Mouse (Mus musculus) CH12.LX (cell line): ENCODE measurements around the gene Gm28048. TPM values are rescaled to one million over a fixed set of nuclear protein-coding genes. Genes with fewer than 3 reads are reported as not detected.

Source experiments
- DNase-seq: peaks from one replicate; pipeline ENCODE4 v3.0.0-alpha.2; 2013; ENCODE audit errors: extremely low read depth
- H3K27ac ChIP-seq: 2 replicates; pipeline ENCODE4 v1.5.1; 2012; ENCODE audit warnings: low read depth, mild to moderate bottlenecking, control low read depth, moderate library complexity; ENCODE audit not compliant: insufficient read depth
- H3K27me3 ChIP-seq: replicated peaks from 2 replicates; pipeline ENCODE3; 2012; ENCODE audit warnings: inconsistent platforms
- H3K36me3 ChIP-seq, 2 experiments: replicated peaks in 1 of 2; 2 replicates each; pipeline versions ENCODE3 to v1.6.1; 2012; ENCODE audit warnings: inconsistent platforms in 1 of 2, low read length in 1 of 2, mild to moderate bottlenecking in 1 of 2, mixed read lengths in 1 of 2, moderate library complexity in 1 of 2; ENCODE audit not compliant: control insufficient read depth in 1 of 2, insufficient read depth in 1 of 2
- H3K4me1 ChIP-seq, 2 experiments: 2 replicates each; pipeline ENCODE4 v1.6.1; 2012; ENCODE audit warnings: inconsistent platforms in 1 of 2, moderate library complexity in 1 of 2; ENCODE audit not compliant: insufficient read depth in 2 of 2, control insufficient read depth in 1 of 2
- H3K4me2 ChIP-seq: 2 replicates; pipeline ENCODE4 v1.6.1; 2012; ENCODE audit warnings: low read depth, mild to moderate bottlenecking, control low read depth; ENCODE audit not compliant: poor library complexity, insufficient read depth, severe bottlenecking
- H3K4me3 ChIP-seq, 3 experiments: fragments of 150-350 bp in 1 of 3; sonication (generic) in 1 of 3; replicated peaks in 1 of 3; 2 replicates each; pipeline versions ENCODE3 to v1.5.1; 2011 to 2012; ENCODE audit warnings: low read depth in 2 of 3, low read length in 2 of 3, mild to moderate bottlenecking in 2 of 3, moderate library complexity in 2 of 3, control low read depth in 1 of 3, improper control_type of control experiment in 1 of 3, inconsistent platforms in 1 of 3, mixed read lengths in 1 of 3; ENCODE audit not compliant: poor library complexity in 1 of 3
- H3K79me2 ChIP-seq: replicated peaks from 2 replicates; pipeline ENCODE4 v1.6.1; 2012; ENCODE audit warnings: mild to moderate bottlenecking, moderate library complexity; ENCODE audit not compliant: control insufficient read depth, poor library complexity, insufficient read depth, severe bottlenecking; ENCODE audit errors: extremely low read depth
- H3K9ac ChIP-seq: 2 replicates; pipeline ENCODE4 v1.6.1; 2012; ENCODE audit warnings: low read depth, mild to moderate bottlenecking, control low read depth, moderate library complexity; ENCODE audit not compliant: insufficient read depth
- H3K9me3 ChIP-seq: replicated peaks from 2 replicates; pipeline ENCODE3; 2012; ENCODE audit warnings: low read length, inconsistent platforms, mixed read lengths
- CHD1 ChIP-seq: IDR thresholded peaks from 2 replicates; pipeline ENCODE4 v1.6.1; 2012; ENCODE audit warnings: low read depth, low read length, improper control_type of control experiment, inconsistent platforms
- CHD2 ChIP-seq: IDR thresholded peaks from 2 replicates; pipeline ENCODE4 v1.6.1; 2011; ENCODE audit warnings: low read length, improper control_type of control experiment
- E2F4 ChIP-seq: IDR thresholded peaks from 2 replicates; pipeline ENCODE4 v1.6.1; 2011; ENCODE audit warnings: low read depth, low read length, improper control_type of control experiment; ENCODE audit not compliant: insufficient replicate concordance
- ETS1 ChIP-seq: conservative IDR thresholded peaks from 2 replicates; pipeline ENCODE4 v1.6.1; 2012; ENCODE audit warnings: low read depth, mild to moderate bottlenecking, inconsistent platforms, low read length, improper control_type of control experiment, moderate library complexity
- MAFK ChIP-seq: IDR thresholded peaks from 2 replicates; pipeline ENCODE4 v1.6.1; 2011; ENCODE audit warnings: low read length, improper control_type of control experiment; ENCODE audit not compliant: insufficient replicate concordance
- MAX ChIP-seq: IDR thresholded peaks from 2 replicates; pipeline ENCODE4 v1.6.1; 2011; ENCODE audit warnings: low read length, improper control_type of control experiment
- MAZ ChIP-seq: IDR thresholded peaks from 2 replicates; pipeline ENCODE4 v1.6.1; 2012; ENCODE audit warnings: low read depth, mild to moderate bottlenecking, inconsistent platforms, low read length, improper control_type of control experiment, moderate library complexity
- MXI1 ChIP-seq: IDR thresholded peaks from 2 replicates; pipeline ENCODE4 v1.6.1; 2011; ENCODE audit warnings: mild to moderate bottlenecking, low read depth, low read length, improper control_type of control experiment
- MYC ChIP-seq: IDR thresholded peaks from 2 replicates; pipeline ENCODE4 v1.6.1; 2011; ENCODE audit warnings: low read depth, mild to moderate bottlenecking, improper control_type of control experiment, low read length
- NRF1 ChIP-seq: IDR thresholded peaks from 2 replicates; pipeline ENCODE4 v1.6.1; 2014; ENCODE audit warnings: low read depth, mild to moderate bottlenecking, inconsistent platforms, low read length, improper control_type of control experiment, moderate library complexity
- PAX5 ChIP-seq: IDR thresholded peaks from 2 replicates; pipeline ENCODE4 v1.6.1; 2012; ENCODE audit warnings: low read length, inconsistent platforms, mixed read lengths
- POLR2A ChIP-seq: IDR thresholded peaks from 2 replicates; pipeline ENCODE4 v1.6.1; 2011; ENCODE audit warnings: low read depth, mild to moderate bottlenecking, improper control_type of control experiment, low read length
- RCOR1 ChIP-seq: conservative IDR thresholded peaks from 2 replicates; pipeline ENCODE4 v1.6.1; 2012; ENCODE audit warnings: low read depth, mild to moderate bottlenecking, inconsistent platforms, low read length, improper control_type of control experiment
- SMC3 ChIP-seq: IDR thresholded peaks from 2 replicates; pipeline ENCODE4 v1.6.1; 2011; ENCODE audit warnings: low read depth, low read length, improper control_type of control experiment
- USF2 ChIP-seq: conservative IDR thresholded peaks from 2 replicates; pipeline ENCODE4 v1.6.1; 2011; ENCODE audit warnings: low read depth, low read length, improper control_type of control experiment
- ZKSCAN1 ChIP-seq: IDR thresholded peaks from 2 replicates; pipeline ENCODE4 v1.6.1; 2012; ENCODE audit warnings: low read depth, inconsistent platforms, low read length, improper control_type of control experiment, borderline replicate concordance
- ZMIZ1 ChIP-seq: IDR thresholded peaks from 2 replicates; pipeline ENCODE4 v1.6.1; 2012; ENCODE audit warnings: low read depth, mild to moderate bottlenecking, inconsistent platforms, low read length, improper control_type of control experiment
- dilution Hi-C: fragments of 300-500 bp; cut with MboI; formaldehyde crosslinking; loops from 2 replicates; pipeline ENCODE4 v1.14.3; 2020; ENCODE audit warnings: low sequenced_read_pairs; ENCODE audit not compliant: extremely low pct_unique_long_range_greater_than_20kb, extremely low pct_ligation_motif_present
- in situ Hi-C: fragments of 300-500 bp; cut with MboI; formaldehyde crosslinking; loops from 3 replicates; pipeline ENCODE4 v1.14.3; 2019; ENCODE audit warnings: low sequenced_read_pairs, low pct_ligation_motif_present, low pct_unique_long_range_greater_than_20kb, mixed read lengths
- polyA plus RNA-seq: library from polyadenylated mRNA; unstranded; fragments of >175 nt; gene quantifications from 2 replicates; pipeline ENCODE4 v1.2.1, GENCODE M21; 2012; ENCODE audit warnings: low read depth; ENCODE audit not compliant: insufficient read length
- total RNA-seq, 2 experiments: library from RNA; depleted of rRNA; stranded (reverse); fragments of 300-350 nt in 1 of 2; fragments of >200 nt in 1 of 2; gene quantifications; 2 replicates each; pipeline ENCODE4 v1.2.3; 2012 to 2014

The Gm28048 gene
- total and polyA plus RNA-seq, 3 experiments: 32.6 to 93.3 (median 59.5) TPM

DNA sequence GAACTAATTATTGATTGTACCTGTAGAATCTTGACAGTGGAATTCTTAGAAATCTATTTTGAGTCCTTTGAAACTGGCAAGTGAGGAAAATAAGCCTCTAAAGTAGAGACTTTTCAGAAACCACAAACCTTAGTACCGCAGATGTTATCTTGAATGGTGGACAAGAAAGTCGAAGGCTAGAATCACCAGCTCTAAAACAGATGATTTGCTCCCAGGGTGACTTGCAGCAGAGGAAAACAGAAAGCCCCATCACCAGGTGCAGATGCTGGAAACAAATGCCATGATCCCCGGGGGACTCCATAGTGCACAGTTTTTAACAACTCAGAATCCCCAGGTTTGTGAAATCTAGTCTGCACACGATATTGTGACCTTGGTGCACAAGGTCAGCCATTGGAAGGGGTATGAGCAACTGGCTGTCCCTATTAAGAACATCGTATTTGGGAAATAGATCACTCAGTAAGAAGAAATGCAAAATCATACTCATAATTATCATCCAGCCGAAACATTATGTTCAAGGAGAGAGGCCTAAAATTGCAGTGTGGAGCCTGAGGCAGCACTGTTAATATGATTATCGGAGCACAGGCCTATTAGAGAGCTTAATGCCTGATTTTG is 116.1 kb downstream of the Gm28048 start (continued):
- TF ChIP-seq MAFK (peak; percentile 55; the same call in 1 of the 2 replicates), PAX5 (no peak), CHD2 (0 out of 2 replicates have a peak, but pooled peaks have one; percentile 55), ZKSCAN1 (no peak), ZMIZ1 (no peak), MAZ (no peak), RCOR1 (no peak; the same call in 1 of the 2 replicates), ETS1 (peak; percentile 96), USF2 (no peak), POLR2A (no peak), MYC (0 out of 2 replicates have a peak, but pooled peaks have one; percentile 34), CHD1 (no peak), E2F4 (no peak)
- TF ChIP-seq, all 38 proteins: peak for 15

DNA sequence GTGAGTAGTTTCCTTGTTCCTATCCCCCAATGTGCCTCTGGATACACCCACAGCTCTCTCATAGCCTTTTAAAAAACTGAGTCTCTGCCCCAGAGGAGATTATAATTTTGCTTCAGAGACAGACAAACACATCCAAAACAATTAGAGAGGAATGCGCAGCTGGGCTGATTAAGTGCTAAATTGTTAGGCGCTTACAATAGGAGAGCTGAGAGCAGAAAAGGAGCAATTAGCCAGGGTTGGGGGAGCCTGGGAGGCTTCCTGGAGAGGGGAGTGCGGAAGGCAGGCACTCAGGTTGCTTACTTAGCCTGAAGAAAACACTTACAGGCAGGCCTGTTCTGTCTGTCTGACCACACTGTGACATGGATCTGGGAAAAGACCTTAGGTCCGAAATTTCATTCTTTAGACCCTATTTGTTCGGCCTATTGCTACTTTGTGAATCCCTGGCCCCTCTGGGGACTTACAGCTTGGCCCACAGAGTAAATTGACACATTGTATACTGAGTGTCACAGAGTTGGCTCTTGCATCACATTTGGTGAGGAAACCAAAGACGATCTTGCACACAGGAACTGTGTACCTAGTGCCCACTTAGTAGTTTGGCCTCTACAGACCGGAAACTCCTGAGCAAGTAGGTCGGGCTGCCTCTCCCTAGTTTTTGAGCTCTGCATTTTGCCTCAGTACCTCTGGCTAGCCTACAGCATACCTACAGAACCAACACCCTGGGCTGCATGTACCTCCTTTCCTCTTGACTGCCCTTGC is 117.4 kb downstream of the Gm28048 start:
- peak overlapping the region; percentile 57 for H3K27ac ChIP-seq
- 0 out of 2 replicates have a peak overlapping the region, but pooled peaks have one; percentile 6 for H3K9ac ChIP-seq
- H3K4me1 ChIP-seq: peaks cover 41 to 74% of the 10 kb centered on the region in 2 experiments
- H3K4me3 ChIP-seq: peak overlapping the region in 1 of 3 experiments; percentile 5
- H3K4me2 ChIP-seq: no peak overlapping the region; the same call in 1 of the 2 replicates
- H3K27me3 ChIP-seq: no peaks in the 10 kb centered on the region
- peaks cover 11% of the 10 kb centered on the region for H3K79me2 ChIP-seq
- H3K36me3 ChIP-seq: peaks cover 0 to 9% of the 10 kb centered on the region in 2 experiments
- no peaks in the 10 kb centered on the region for H3K9me3 ChIP-seq
- no peak for TF ChIP-seq SMC3
- no peak for TF ChIP-seq RCOR1
- peak; percentile 22; the same call in 1 of the 2 replicates for TF ChIP-seq MAX
- TF ChIP-seq NRF1: no peak
- no peak for TF ChIP-seq MXI1
- in situ Hi-C loops: loop anchor here (5.0 kb wide), 2 partner anchors 68 to 227 kb away; no protein-coding TSS in a partner anchor
- DNase-seq: no peak
- dilution Hi-C loops: no loop called here
